Mouse (Mus musculus) cerebellum, postnatal 14 days (tissue): ENCODE measurements around the gene Fam171a2.
"Not testable (repeated sequence)": the region's sequence is repeated elsewhere in the genome, so short reads cannot be mapped to it uniquely, and the experiment has no call there.

Source experiments
- DNase-seq, 2 experiments: peaks; one replicate each; pipeline ENCODE4 v3.0.0; 2021; ENCODE audit warnings: mixed read lengths in 2 of 2

Fam171a2 gene

GRCm38 (mm10) chr11:102434406-102434805 lies 13.1 kb downstream of the Fam171a2 start:
- peak; percentile 96 to 97 for DNase-seq

GRCm38 (mm10) chr11:102433866-102434265 lies 13.6 kb downstream of the Fam171a2 start:
- DNase-seq: no peak

- DNase-seq: peak; percentile 83 to 86
Observed at GRCm38 (mm10) chr11:102432896-102433295, 14.6 kb downstream of the Fam171a2 start.

GRCm38 (mm10) chr11:102432115-102432843 lies 15.2 kb downstream of the Fam171a2 start:
- DNase-seq: no peak

- DNase-seq: no peak
Observed at GRCm38 (mm10) chr11:102431728-102432114, 15.8 kb downstream of the Fam171a2 start.

GRCm38 (mm10) chr11:102431018-102431645 lies 16.4 kb downstream of the Fam171a2 start:
- peak; percentile 89 to 90 for DNase-seq

GRCm38 (mm10) chr11:102430121-102431017 lies 17.1 kb downstream of the Fam171a2 start, which contains the start of gene Grn:
TSS of gene Grn (plus strand) at chr11:102430315.
- DNase-seq: peak; percentile 90 to 92

- no peak for DNase-seq
Observed at GRCm38 (mm10) chr11:102429551-102429950, 17.9 kb downstream of the Fam171a2 start.

- DNase-seq: no peak
Observed at GRCm38 (mm10) chr11:102428981-102429540, 18.4 kb downstream of the Fam171a2 start.

GRCm38 (mm10) chr11:102425555-102426316 lies 21.7 kb downstream of the Fam171a2 start:
- DNase-seq: no peak

- DNase-seq: peak in 1 of 2 experiments; percentile 5
Observed at GRCm38 (mm10) chr11:102424666-102425065, 22.8 kb downstream of the Fam171a2 start.

GRCm38 (mm10) chr11:102421559-102421958 lies 25.9 kb downstream of the Fam171a2 start:
- no peak for DNase-seq

GRCm38 (mm10) chr11:102418887-102419286 lies 28.6 kb downstream of the Fam171a2 start:
- DNase-seq: peak; percentile 17 to 54

GRCm38 (mm10) chr11:102417160-102417559 lies 30.3 kb downstream of the Fam171a2 start:
- DNase-seq: no peak

GRCm38 (mm10) chr11:102415034-102415802 lies 32.3 kb downstream of the Fam171a2 start:
- DNase-seq: no peak

GRCm38 (mm10) chr11:102413059-102413458 lies 34.4 kb downstream of the Fam171a2 start:
- no peak for DNase-seq

- DNase-seq: peak; percentile 95 to 97
Observed at GRCm38 (mm10) chr11:102411704-102412103, 35.8 kb downstream of the Fam171a2 start.

GRCm38 (mm10) chr11:102411061-102411460 lies 36.4 kb downstream of the Fam171a2 start:
- DNase-seq: no peak

GRCm38 (mm10) chr11:102410345-102410744 lies 37.1 kb downstream of the Fam171a2 start:
- not testable (repeated sequence) for DNase-seq

- no peak for DNase-seq
Observed at GRCm38 (mm10) chr11:102409795-102410330, 37.6 kb downstream of the Fam171a2 start.
